Mouse (Mus musculus): ENCODE data around the gene Cetn3.

The Cetn3 gene

GRCm38 (mm10) chr13:81824576-81825330 lies 41.9 kb downstream of the Cetn3 start:
- no peak for DNase-seq

DNA sequence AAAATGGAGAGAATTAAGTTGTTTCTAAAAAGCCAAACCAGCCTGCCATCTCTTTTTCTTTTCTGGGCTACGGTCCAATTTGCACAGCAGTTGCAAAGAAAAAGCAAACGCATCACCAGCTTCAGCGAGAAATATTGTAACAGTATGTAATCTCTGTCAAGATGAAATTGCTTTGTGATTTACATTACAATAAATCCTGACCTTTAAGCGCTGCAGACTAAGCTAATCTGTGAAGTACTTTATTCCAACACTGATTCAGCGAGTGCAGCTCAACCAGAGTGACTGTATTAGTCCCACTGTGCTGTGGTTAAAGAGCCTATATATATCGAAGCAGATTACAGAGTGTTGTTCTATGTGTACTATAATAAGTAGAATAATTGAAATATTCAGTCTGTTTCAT lies 45.6 kb downstream of the Cetn3 start:
- DNase-seq: no peak

GRCm38 (mm10) chr13:81831838-81832237 lies 49.0 kb downstream of the Cetn3 start:
- no peak for DNase-seq

DNA sequence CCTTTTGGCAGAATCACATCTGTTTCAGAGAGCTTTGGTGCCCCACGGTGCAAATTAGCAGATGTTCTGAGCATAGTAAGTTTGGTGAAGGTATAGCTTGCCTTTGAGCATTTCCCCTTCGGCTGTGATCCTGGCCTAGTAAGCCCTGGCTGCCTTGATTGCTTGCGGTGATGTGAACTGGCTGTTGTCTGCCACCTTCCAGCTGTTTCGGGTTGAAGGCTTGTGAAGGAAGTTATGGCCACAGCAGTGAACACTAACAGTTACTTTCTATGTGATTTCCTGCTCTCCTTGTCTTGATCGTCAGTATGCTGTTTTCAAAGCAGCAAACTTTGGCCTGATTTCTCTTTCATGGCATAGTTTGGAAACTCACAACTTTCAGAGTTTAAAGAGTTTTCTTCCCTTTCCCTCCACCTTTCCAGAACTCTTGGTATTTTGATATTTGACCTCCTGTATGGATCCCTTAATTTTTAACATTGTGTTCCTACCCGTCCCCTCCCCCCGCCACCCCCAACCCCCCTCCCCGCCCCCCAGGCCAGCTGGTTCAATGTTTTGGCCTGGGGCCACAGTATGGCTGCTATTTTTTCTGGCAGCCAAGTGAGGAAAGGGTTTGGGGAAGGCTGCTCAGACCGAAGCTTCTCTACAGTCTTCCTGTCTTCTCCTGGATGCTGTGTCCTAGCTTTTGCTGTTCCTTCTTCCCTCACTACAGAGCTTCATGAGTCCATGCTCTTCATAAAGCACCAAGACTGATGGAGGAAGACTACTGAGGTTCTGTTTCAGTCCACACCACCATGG lies 53.7 kb downstream of the Cetn3 start:
- no peak for DNase-seq

GRCm38 (mm10) chr13:81838016-81838415 lies 55.1 kb downstream of the Cetn3 start:
- no peak for DNase-seq

- no peak for DNase-seq
Measured at GRCm38 (mm10) chr13:81838948-81839347, 56.1 kb downstream of the Cetn3 start.

- DNase-seq: no peak
Measured at GRCm38 (mm10) chr13:81840246-81840645, 57.4 kb downstream of the Cetn3 start.

- no peak for DNase-seq
Measured at GRCm38 (mm10) chr13:81840646-81841045, 57.8 kb downstream of the Cetn3 start.

DNA sequence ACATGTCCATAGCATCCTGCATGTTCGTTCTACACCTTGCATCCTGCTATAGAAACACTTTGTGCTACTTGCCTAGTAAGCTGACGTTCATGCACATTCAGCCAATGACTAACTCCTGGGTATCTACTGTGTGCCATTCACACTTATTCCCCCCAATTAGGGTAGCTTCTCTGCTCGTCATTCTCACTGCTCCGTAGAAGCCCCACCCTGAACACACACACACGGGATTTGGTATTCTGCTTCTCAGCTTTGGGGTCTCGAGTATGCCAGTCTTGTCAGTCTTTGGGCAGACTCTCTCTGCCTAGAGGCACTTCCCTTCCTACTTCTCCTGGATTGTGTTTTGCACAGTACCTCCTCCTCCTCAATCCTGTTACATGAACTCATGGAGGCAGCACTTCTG lies 59.4 kb downstream of the Cetn3 start:
- no peak for DNase-seq

All from cerebellum, adult 11 months (tissue).